17 mouse cellular contexts compared by ENCODE assay signal in the genomic region with DNA sequence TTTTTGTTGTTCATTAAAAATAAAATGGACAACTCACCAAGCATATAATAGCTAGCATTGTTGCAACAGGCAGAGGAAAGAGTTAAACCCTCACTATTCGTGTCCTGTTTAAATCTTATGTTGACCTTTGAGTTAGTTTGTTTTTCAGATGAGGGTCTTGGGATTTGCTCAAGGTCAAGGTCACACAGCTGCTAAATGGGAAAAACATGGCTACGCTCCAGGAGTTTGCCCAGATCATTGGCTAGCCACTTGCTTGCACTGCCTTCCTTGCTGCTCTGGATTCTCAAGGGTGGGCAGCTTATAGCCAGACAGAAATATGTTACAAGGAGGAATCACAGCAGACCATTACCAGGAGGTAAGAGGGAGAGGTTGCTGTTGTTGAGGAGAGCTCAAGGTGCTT.
DNase-seq lines count a peak whose midpoint lies in the region; ATAC-seq and TF ChIP-seq lines count a peak whose summit lies in the region.
"Had no signal": no experiment of that assay in that cellular context is flagged by ENCODE, and none has a peak within 500 bp of the region (broad histone marks: within the 10 kb centered on the region; RNA-seq: fewer than 3 reads in every experiment).

No protein-coding gene starts in this region.

- no peaks in the 10 kb centered on the region for H3K36me3 ChIP-seq in lung, embryonic 15.5 days
- no peaks in the 10 kb centered on the region for H3K36me3 ChIP-seq in heart, adult 2 months (ENCODE audit: control insufficient read depth, insufficient read depth, low read length)
- H3K36me3 ChIP-seq: hindbrain, embryonic 15.5 days; limb, embryonic 15.5 days; midbrain, embryonic 15.5 days had no signal

- TF ChIP-seq CTCF in lung, adult 2 months (IDR thresholded peaks at IDR 0.05; ENCODE audit: insufficient read depth, low read length) = no peak
- no peak for TF ChIP-seq CTCF in heart, adult 2 months (IDR thresholded peaks at IDR 0.05)

- H3K9ac ChIP-seq in lung, embryonic 15.5 days = no peak overlapping the region
- no peak overlapping the region for H3K9ac ChIP-seq in heart, adult 2 months (ENCODE audit: low read depth, low read length)
- H3K9ac ChIP-seq: embryonic facial prominence, embryonic 13.5 days; hindbrain, embryonic 15.5 days; limb, embryonic 15.5 days; midbrain, embryonic 15.5 days had no signal

- no peaks in the 10 kb centered on the region for H3K27me3 ChIP-seq in lung, embryonic 15.5 days
- no peaks in the 10 kb centered on the region for H3K27me3 ChIP-seq in heart, adult 2 months (ENCODE audit: control insufficient read depth, insufficient read depth, low read length)
- H3K27me3 ChIP-seq: embryonic facial prominence, embryonic 13.5 days; hindbrain, embryonic 15.5 days; limb, embryonic 15.5 days; midbrain, embryonic 15.5 days had no signal

- ATAC-seq in lung, embryonic 15.5 days (ENCODE audit: borderline replicate concordance, extremely low read depth, low FRiP score, low TSS enrichment) = no peak
- ATAC-seq: intestine, postnatal 0 days had no signal

- WGBS in lung, embryonic 15.5 days = 29% methylated on average over 2 of the region's 2 CpGs
- 57% methylated on average over 2 of the region's 2 CpGs for WGBS in lung, adult 2 months
- 51% methylated on average over 2 of the region's 2 CpGs for WGBS in heart, adult 2 months

- TF ChIP-seq EP300 in heart, adult 2 months (IDR thresholded peaks at IDR 0.05; ENCODE audit: insufficient read depth, low read depth, low read length) = no peak

- peak overlapping the region; percentile 58; the same call in 1 of the 2 replicates for H3K27ac ChIP-seq in lung, embryonic 15.5 days
- no peak overlapping the region for H3K27ac ChIP-seq in heart, adult 2 months
- H3K27ac ChIP-seq: embryonic facial prominence, embryonic 13.5 days; hindbrain, embryonic 15.5 days; left cerebral cortex, adult 2 months; limb, embryonic 15.5 days; midbrain, embryonic 15.5 days had no signal

- intact Hi-C loops in heart, adult 2 months (cut with DNase I) = no loop called here

- H3K4me3 ChIP-seq in lung, embryonic 15.5 days = no peak overlapping the region
- H3K4me3 ChIP-seq in lung, adult 2 months (replicated peaks; ENCODE audit: extremely low read depth, low read depth, low read length) = no peak overlapping the region
- H3K4me3 ChIP-seq in heart, adult 2 months = no peak overlapping the region
- H3K4me3 ChIP-seq: embryonic facial prominence, embryonic 13.5 days; hindbrain, embryonic 15.5 days; left cerebral cortex, adult 2 months; limb, embryonic 15.5 days; midbrain, embryonic 15.5 days had no signal

- no peak overlapping the region for H3K4me2 ChIP-seq in lung, embryonic 15.5 days
- H3K4me2 ChIP-seq: embryonic facial prominence, embryonic 13.5 days; hindbrain, embryonic 15.5 days; limb, embryonic 15.5 days; midbrain, embryonic 15.5 days had no signal

- DNase-seq in lung, adult 2 months = no peak
- DNase-seq in embryo, embryonic 10 days (ENCODE audit: low spot score) = peak; percentile 54
- DNase-seq in forelimb bud, embryonic 11.5 days (ENCODE audit: low read depth, low spot score) = peak; percentile 64
- peak; percentile 53 for DNase-seq in ovary, postnatal 36 days (ENCODE audit: low spot score)
- DNase-seq in heart, adult 2 months = no peak
- no peak for DNase-seq in kidney, adult 9 months
- DNase-seq: cerebellum, postnatal 10 days; gastrocnemius, postnatal 14 days; kidney, postnatal 10 days; lung, adult 18-20 months had no signal

- H3K79me2 ChIP-seq in heart, adult 2 months (replicated peaks; ENCODE audit: control insufficient read depth, insufficient read depth, low read length) = no peaks in the 10 kb centered on the region

- H3K9me3 ChIP-seq in lung, embryonic 15.5 days = no peaks in the 10 kb centered on the region
- H3K9me3 ChIP-seq: embryonic facial prominence, embryonic 13.5 days; hindbrain, embryonic 15.5 days; limb, embryonic 15.5 days; midbrain, embryonic 15.5 days had no signal

- peaks cover 36% of the 10 kb centered on the region for H3K4me1 ChIP-seq in lung, embryonic 15.5 days
- H3K4me1 ChIP-seq in lung, adult 2 months (ENCODE audit: control insufficient read depth, insufficient read depth, low read length) = no peaks in the 10 kb centered on the region; the same call in 1 of the 2 replicates
- H3K4me1 ChIP-seq in heart, adult 2 months (ENCODE audit: control insufficient read depth, insufficient read depth, low read length) = no peaks in the 10 kb centered on the region
- H3K4me1 ChIP-seq: limb, embryonic 15.5 days had no signal

- TF ChIP-seq POLR2A in lung, adult 2 months (IDR thresholded peaks at IDR 0.05; ENCODE audit: borderline replicate concordance, extremely low read depth, low read depth, low read length) = no peak
- TF ChIP-seq POLR2A in heart, adult 2 months (IDR thresholded peaks at IDR 0.05; ENCODE audit: insufficient read depth, low read depth, low read length) = no peak

Comparison
In these comparisons a context has a peak if more than half of its experiments do, and no peak if none do; other contexts are left out.
1. DNase-seq: peak in embryo, embryonic 10 days (single experiment), forelimb bud, embryonic 11.5 days (single experiment) and ovary, postnatal 36 days (single experiment); none in lung, adult 2 months (single experiment), heart, adult 2 months (0 of 2) and kidney, adult 9 months (single experiment).